Mouse (Mus musculus): Measurements from ENCODE around the gene Tmem251.

The Tmem251 gene

GRCm38 (mm10) chr12:102757055-102757688 lies 13.6 kb downstream of the Tmem251 start:
- peak; percentile 42 for DNase-seq (ENCODE audit: low spot score)

GRCm38 (mm10) chr12:102757689-102758402 lies 14.3 kb downstream of the Tmem251 start, which contains the start of the genes Gm28051, Gon7 and Ubr7:
Gene Gm28051, minus strand, starts transcription at chr12:102757765.
Gene Gon7, minus strand, starts transcription at chr12:102757803.
Gene Ubr7, plus strand, starts transcription at chr12:102757967.
- peak; percentile 98 for DNase-seq (ENCODE audit: low spot score)

GRCm38 (mm10) chr12:102758403-102758756 lies 14.8 kb downstream of the Tmem251 start, which contains the start of gene Gm20604:
Gene Gm20604, minus strand, starts transcription at chr12:102758672.
- DNase-seq (ENCODE audit: low spot score) = peak; percentile 35

GRCm38 (mm10) chr12:102758936-102759335 lies 15.4 kb downstream of the Tmem251 start:
- peak; percentile 23 for DNase-seq (ENCODE audit: low spot score)

- DNase-seq (ENCODE audit: low spot score) = no peak
Measured at GRCm38 (mm10) chr12:102761668-102762067, 18.1 kb downstream of the Tmem251 start.

GRCm38 (mm10) chr12:102763696-102764095 lies 20.1 kb downstream of the Tmem251 start:
- no peak for DNase-seq (ENCODE audit: low spot score)

GRCm38 (mm10) chr12:102769000-102769399 lies 25.4 kb downstream of the Tmem251 start:
- no peak for DNase-seq (ENCODE audit: low spot score)

- no peak for DNase-seq (ENCODE audit: low spot score)
Measured at GRCm38 (mm10) chr12:102771601-102772000, 28.0 kb downstream of the Tmem251 start.

- no peak for DNase-seq (ENCODE audit: low spot score)
Measured at GRCm38 (mm10) chr12:102772676-102773075, 29.1 kb downstream of the Tmem251 start.

- DNase-seq (ENCODE audit: low spot score) = no peak
Measured at GRCm38 (mm10) chr12:102776035-102776434, 32.5 kb downstream of the Tmem251 start.

- no peak for DNase-seq (ENCODE audit: low spot score)
Measured at GRCm38 (mm10) chr12:102778151-102778550, 34.6 kb downstream of the Tmem251 start.

GRCm38 (mm10) chr12:102779452-102779851 lies 35.9 kb downstream of the Tmem251 start:
- peak; percentile 21 for DNase-seq (ENCODE audit: low spot score)

GRCm38 (mm10) chr12:102782841-102783240 lies 39.3 kb downstream of the Tmem251 start:
- DNase-seq (ENCODE audit: low spot score) = no peak

- no peak for DNase-seq (ENCODE audit: low spot score)
Measured at GRCm38 (mm10) chr12:102784899-102785592, 41.5 kb downstream of the Tmem251 start.

- DNase-seq (ENCODE audit: low spot score) = no peak
Measured at GRCm38 (mm10) chr12:102785593-102785985, 42.0 kb downstream of the Tmem251 start.

GRCm38 (mm10) chr12:102787927-102788326 lies 44.4 kb downstream of the Tmem251 start:
- no peak for DNase-seq (ENCODE audit: low spot score)
